Mouse (Mus musculus) lung, adult 2 months (tissue): ENCODE data around the gene Csl.

Experiments used
- CTCF ChIP-seq: fragments of 200-500 bp; IDR thresholded peaks from 2 replicates; pipeline ENCODE4 v1.5.1; 2011; ENCODE audit warnings: mild to moderate bottlenecking, low read length, control low read depth; ENCODE audit not compliant: insufficient read depth
- POLR2A ChIP-seq: fragments of 200-500 bp; IDR thresholded peaks from 2 replicates; pipeline ENCODE4 v1.6.1; 2011; ENCODE audit warnings: low read depth, mild to moderate bottlenecking, control low read depth, low read length, borderline replicate concordance; ENCODE audit errors: extremely low read depth

DNA sequence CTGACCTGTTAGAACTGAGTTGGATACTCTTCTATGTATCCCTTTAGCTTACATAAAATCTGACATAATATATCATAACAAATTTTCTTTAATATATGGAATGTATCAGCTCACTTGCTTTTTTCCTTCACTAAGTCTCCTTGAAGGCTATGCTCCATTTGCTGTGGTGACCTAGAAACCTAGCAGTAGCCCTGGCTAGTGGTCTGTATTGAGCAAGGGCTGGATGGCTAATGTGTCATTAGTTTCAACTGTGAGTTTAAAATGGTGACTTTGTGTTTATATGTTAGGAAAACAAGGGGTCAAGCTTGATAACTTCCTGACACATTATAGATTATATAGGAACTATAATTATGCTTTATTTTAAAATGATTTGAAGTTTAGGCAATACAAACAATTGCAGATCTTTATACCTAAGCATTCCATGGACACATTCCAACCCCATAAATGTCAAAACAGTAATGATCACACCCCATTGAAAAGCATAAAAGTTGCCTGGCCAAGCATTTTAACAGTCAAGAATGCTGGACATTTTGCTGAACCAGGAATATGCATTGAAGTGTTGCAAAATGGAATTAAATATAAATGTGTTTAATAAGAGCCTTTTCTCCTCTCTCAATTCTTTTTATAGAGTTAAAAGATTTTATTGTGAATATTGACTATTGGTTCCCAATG is 17.7 kb downstream of the Csl start:
- TF ChIP-seq CTCF (no peak), POLR2A (no peak)
